Mouse (Mus musculus): ENCODE results near the gene Alms1. TPM values are rescaled to one million over a fixed set of nuclear protein-coding genes. Genes with fewer than 3 reads are reported as not detected.
"Not testable (repeated sequence)": the region's sequence is repeated elsewhere in the genome, so short reads cannot be mapped to it uniquely, and the experiment has no call there.

Gene Alms1
- total RNA-seq (2021): 10 to 100 TPM; 10.1 to 12.0 TPM
- long read RNA-seq, experiment 1: 0 reads
- long read RNA-seq, experiment 2, partial matches to known transcripts: 1 of 1 reads
- long read RNA-seq, experiment 2, other reads (novel, unspliced or antisense): 0 of 1 reads

GRCm38 (mm10) chr6:85587396-85588143, at the start of gene Alms1:
TSS of gene Alms1 (plus strand) at chr6:85587531.
- peak; percentile 96 to 99 for DNase-seq

GRCm38 (mm10) chr6:85543351-85544175, 43.8 kb upstream of the Alms1 start:
- DNase-seq: no peak

- peak in 1 of 2 experiments; percentile 1 for DNase-seq
Measured at GRCm38 (mm10) chr6:85544251-85544881, 43.0 kb upstream of the Alms1 start.

DNA sequence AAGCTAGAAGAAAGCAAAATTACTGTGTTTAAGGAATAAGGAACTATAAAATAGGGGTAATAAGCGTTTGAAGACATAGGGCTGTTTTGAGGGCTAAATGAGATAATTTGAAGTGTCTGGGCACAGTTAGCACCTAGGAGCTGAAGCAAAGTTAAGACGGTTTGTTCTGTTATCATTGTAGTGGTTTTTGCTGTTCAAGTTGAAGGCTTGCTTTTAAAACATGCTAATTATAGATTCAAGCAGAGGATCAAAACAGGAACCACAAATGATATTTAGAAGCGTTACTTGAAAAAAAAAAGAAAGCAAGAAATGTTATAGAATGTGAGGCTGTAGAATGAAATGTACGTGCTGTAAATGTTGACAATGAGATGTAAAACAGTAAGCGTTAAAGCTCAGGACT, 39.7 kb upstream of the Alms1 start:
- no peak for DNase-seq

- no peak for DNase-seq
Measured at GRCm38 (mm10) chr6:85562374-85562773, 25.0 kb upstream of the Alms1 start.

- DNase-seq: no peak
Measured at GRCm38 (mm10) chr6:85572816-85573215, 14.5 kb upstream of the Alms1 start.

GRCm38 (mm10) chr6:85581688-85582087, 5.6 kb upstream of the Alms1 start:
- no peak for DNase-seq

DNA sequence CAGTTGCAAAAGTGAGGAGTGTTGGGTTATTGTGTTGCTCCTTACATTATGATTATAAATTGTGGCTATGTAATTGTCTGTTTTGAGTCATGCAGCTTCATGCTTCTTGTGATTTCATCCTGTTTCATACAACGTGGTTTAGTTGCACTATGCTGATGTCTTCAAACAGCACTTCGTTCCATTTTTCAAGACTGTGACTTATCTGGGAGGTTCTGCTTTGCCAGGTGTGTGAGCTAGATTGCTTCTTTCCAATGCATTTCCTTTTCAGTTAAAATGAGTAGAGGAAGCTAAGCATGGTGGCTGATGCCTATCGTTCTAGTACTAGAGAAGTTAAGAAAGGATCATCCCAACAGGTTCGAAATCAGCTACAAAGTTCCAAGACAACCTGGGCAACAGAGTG, 2.7 kb upstream of the Alms1 start:
- no peak for DNase-seq

DNA sequence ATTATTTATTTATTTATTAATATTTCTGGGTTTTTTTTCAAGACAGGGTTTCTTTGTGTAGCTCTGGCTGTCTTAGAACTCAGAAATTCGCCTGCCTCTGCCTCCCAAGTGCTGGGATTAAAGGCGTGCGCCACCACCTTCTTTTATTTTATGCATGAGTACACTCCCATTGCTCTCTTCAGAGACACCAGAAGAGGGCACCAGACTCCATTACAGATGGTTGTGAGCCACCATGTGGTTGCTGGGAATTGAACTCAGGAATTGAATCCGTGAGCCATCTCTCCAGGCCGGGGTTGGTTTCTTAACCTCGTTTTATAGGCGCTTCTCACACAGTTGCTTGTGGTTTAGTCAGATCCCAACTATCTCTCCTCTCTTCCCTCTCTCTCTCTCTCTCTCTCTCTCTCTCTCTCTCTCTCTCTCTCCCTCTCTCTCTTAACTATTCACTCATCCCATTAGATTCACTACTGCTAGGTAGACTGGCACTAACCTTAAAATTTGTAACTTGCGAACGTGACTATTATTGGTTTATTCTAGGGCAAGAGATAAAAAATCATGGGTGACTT, 445 bp upstream of the Alms1 start:
- no peak for DNase-seq

DNA sequence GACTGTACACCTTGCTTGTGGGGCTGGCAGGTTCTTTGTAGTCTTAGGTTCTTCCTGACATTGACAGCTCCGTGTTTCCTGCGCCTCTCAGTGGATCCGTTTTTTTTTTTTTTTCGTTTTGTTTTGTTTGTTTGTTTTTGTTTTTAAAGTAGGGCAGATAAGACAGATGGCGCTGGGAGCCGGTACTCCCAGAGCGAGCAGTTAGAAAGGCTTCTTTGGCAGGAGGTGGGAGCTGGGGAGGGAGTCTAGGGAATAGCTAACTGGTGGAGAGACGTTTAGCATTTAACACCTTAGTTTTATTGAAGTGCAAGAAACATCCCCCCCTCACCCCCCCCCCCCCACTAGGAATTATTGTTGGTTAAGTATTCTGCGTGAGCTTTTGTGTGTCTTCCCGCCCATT, 833 bp downstream of the Alms1 start:
- DNase-seq: no peak

- no peak for DNase-seq
Measured at GRCm38 (mm10) chr6:85588568-85588967, 1.2 kb downstream of the Alms1 start.

DNA sequence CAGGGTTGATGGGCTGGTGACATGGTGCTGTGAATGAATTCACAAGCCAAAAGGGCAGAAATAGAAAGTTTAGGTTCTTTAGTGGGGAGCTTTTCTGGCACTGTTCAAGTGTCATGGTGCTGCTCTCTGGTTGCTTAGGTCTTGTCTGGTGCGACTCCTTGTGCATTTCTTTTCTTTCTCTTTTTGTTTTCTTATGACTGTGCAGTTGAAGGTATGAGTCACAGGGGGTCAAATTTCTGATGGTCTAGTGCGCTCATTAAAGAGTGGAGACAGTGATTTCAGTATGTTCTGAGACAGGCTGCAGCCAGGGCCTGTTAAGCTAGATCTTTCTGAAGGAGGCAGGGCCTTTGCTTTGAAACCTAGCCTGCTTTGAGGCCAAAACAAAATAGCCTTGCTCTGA, 2.8 kb downstream of the Alms1 start:
- peak in 1 of 2 experiments; percentile 21 for DNase-seq

GRCm38 (mm10) chr6:85599310-85599709, 12.0 kb downstream of the Alms1 start:
- DNase-seq: no peak

DNA sequence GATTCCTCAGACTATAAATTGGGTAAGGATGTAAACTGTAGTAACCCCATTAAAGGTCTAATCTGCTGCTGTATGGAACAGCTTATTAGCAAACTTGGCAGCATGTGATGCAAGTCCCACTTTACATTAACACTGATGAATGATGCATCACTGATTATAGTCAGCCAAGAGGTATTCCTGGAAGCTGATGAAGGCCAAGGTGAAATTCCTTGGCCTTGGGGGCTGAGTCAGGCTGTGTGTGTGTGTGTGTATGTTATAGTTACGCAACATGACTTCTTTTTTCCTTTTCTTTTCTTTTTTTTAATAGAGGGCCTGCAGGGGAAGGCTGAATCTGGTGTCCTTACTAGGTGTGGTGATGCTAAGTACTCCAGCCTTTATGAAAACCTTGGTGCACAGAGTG, 23.2 kb downstream of the Alms1 start:
- DNase-seq: peak; percentile 41 to 48

- no peak for DNase-seq
Measured at GRCm38 (mm10) chr6:85620826-85621225, 33.5 kb downstream of the Alms1 start.

- no peak for DNase-seq
Measured at GRCm38 (mm10) chr6:85621600-85621999, 34.3 kb downstream of the Alms1 start.

- no peak for DNase-seq
Measured at GRCm38 (mm10) chr6:85624511-85624910, 37.2 kb downstream of the Alms1 start.

DNA sequence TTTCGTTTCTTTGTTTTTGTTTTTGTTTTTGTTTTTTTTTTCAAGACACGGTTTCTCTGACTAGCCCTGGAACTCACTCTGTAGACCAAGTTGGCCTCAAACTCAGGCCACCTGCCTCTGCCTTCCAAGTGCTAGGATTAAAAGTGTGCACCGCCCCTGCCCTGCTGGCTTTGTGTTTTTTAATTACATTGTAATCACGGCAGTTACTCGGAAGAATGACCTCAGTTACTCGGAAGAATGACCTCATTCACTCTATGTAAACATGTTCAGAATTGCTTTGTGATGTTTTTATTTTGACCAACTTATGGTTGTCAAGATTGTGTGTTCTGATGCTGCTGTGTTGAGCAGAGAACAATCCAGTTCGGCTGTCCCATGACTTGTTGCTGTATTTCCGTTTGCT, 45.8 kb downstream of the Alms1 start:
- DNase-seq: no peak

GRCm38 (mm10) chr6:85653244-85653643, 65.9 kb downstream of the Alms1 start:
- DNase-seq: no peak

GRCm38 (mm10) chr6:85701943-85702342, 114.6 kb downstream of the Alms1 start:
- peak; percentile 37 to 62 for DNase-seq

- DNase-seq: not testable (repeated sequence)
Measured at GRCm38 (mm10) chr6:85709206-85709605, 121.9 kb downstream of the Alms1 start.

DNA sequence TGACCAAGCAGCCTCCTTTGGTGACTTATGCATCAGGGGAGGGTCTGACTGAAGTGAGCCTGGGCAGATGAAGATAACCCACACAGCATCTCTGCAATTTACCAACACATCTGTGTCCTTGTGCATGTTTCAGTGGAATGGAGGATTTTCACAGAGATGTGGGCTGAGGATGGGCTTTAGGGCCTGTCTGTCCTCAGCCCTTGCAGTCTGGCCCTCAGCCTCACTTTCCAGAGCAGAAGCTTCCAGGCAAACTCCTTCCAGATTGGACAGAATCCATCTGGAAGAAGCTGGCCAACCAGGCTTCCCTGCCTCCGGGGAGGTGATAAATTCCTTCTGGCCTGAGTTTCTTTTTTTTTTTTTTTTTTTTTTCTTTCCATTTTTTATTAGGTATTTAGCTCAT, 122.3 kb downstream of the Alms1 start:
- not testable (repeated sequence) for DNase-seq

Measured in adrenal gland, postnatal 36 days (tissue).